Mouse (Mus musculus) c-Kit-negative CD71-positive TER-119-positive erythroid progenitor cells, embryonic 14.5 days (primary cell): Measurements from ENCODE around the gene Plscr3.

Source experiments
- DNase-seq: peaks from one replicate; pipeline ENCODE4 v3.0.0-alpha.2; 2013; ENCODE audit warnings: low read depth, low spot score

The Plscr3 gene

DNA sequence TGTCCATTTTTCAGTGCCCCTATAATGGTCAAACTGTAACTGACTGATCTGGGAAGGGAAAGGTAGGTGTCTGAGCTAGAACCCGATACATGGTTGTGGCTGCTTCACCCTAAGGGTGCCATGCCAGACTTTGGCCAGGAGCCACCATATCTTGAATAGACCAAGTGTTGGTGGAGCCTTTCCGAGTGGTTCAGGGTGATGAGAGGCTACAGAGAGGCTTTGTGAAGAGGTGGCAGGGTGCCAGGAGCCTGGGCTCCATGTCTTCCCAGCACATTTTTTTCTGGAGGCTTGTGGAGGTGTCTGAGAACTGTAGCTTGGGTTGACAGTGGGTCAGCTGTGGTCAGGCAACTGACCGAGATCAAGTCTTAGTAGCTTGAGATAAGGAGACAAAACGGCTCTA lies 45.3 kb downstream of the Plscr3 start:
- no peak for DNase-seq

GRCm38 (mm10) chr11:69894671-69895070 lies 48.5 kb downstream of the Plscr3 start:
- DNase-seq: no peak

DNA sequence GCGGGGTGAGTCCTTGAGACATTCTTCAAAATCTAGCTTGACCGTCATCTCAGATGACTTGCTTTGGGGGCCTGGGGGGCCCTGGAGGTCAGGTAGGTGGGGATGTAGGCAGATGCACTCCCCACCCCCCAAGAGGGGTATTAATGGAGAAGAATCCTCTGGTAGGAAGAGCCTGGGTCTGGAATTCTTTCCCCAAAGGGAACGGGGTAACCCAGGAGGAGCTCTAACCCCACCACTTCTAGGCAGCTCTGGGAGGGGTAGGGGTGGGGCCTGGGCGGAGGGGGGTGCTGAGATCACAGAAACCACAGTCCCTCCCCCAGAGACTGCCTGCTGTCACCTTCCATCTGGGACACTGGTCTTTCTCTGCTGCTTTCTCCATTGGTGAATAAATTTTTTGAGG lies 49.1 kb downstream of the Plscr3 start, which contains the start of gene Acap1:
Gene Acap1 (minus strand): TSS at position 249 of the 400 bp plus-strand sequence.
- no peak for DNase-seq

DNA sequence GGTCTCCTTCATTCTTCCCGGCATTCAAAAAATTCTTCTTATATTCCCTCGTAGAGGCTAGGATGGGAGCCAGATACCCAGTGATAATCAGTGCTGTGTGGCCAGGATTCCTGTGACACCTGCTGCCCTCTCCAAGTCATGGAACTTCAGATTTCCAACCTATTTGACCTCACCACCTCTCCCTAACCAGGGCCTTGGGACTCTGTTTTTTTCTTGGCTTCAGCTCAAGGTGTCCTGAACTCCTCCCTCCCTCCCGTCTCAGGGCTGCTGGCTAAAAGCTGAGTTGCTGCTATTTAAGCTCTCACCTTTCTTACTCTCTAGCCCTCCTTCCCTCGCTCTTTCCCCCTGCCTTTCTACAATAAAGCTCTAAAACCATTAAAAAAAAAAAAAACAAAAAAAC lies 53.7 kb downstream of the Plscr3 start:
- DNase-seq: no peak

- peak; percentile 88 for DNase-seq
Measured at GRCm38 (mm10) chr11:69900471-69901405, 54.6 kb downstream of the Plscr3 start, which contains the start of the genes 2810408A11Rik and Neurl4. Gene 2810408A11Rik, minus strand, starts transcription at chr11:69900987. Gene Neurl4, plus strand, starts transcription at chr11:69901072.

- peak; percentile 81 for DNase-seq
Measured at GRCm38 (mm10) chr11:69901406-69901846, 55.2 kb downstream of the Plscr3 start.
